Mouse (Mus musculus): ENCODE results near the gene Kat6b.

Kat6b gene

GRCm38 (mm10) chr14:21523234-21523633, 42.0 kb downstream of the Kat6b start:
- DNase-seq (ENCODE audit: low spot score) = no peak

GRCm38 (mm10) chr14:21523851-21524441, 42.7 kb downstream of the Kat6b start:
- DNase-seq (ENCODE audit: low spot score) = peak; percentile 37

GRCm38 (mm10) chr14:21525674-21526073, 44.4 kb downstream of the Kat6b start:
- DNase-seq (ENCODE audit: low spot score) = no peak

- DNase-seq (ENCODE audit: low spot score) = no peak
Measured at GRCm38 (mm10) chr14:21533566-21533965, 52.3 kb downstream of the Kat6b start.

DNA sequence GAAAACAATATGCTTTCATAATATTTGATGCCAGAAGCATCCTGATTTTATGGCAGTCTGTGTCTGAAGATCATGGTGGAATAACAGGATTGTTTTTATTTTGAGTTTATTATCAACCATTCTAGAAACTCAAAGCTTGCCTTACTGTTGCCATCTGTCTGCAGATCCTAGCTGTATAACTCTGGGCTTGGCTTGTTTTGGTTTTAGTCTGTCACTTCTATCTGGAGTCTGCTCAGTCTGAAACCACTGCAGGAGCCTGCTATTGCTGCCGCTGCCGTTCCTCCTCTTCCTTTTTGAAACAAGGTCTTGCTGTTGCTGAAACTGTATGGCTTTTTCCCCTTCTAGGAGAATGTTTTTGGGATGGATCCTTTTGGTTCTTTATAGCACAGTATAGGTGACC, 52.8 kb downstream of the Kat6b start:
- DNase-seq (ENCODE audit: low spot score) = no peak

- no peak for DNase-seq (ENCODE audit: low spot score)
Measured at GRCm38 (mm10) chr14:21534542-21535272, 53.5 kb downstream of the Kat6b start.

DNA sequence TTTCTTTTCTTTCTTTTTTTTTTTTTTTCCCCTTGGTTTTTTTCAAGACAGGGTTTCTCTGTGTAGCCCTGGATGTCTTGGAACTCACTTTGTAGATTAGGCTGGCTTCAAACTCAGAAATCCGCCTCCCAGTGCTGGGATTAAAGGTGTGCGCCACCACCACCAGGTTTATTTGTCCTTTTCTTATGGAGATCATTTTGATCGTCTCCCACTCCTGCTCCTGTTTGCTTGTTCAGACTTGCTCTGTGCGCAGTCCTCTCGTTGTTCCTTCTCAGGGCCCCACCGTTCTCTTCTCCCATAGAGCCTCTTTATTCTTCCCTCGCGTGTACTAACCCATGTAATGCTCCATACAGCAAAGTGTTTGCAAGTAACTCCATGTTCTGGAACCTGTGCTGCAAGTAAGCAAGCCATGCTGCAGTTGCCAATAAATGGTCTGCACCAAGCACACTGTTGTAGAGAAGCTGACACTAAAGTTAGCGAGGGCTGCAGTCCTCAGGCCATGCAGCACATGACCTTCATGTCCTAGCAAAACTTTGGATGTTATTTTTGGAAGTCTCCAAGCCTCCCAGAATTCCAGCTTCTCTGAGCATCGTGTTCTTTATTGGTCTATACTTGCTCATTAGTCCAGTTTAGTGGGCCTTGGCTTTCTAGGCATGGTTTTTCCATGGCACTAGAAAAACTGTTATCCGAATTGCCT, 55.4 kb downstream of the Kat6b start:
- no peak for DNase-seq (ENCODE audit: low spot score)

DNA sequence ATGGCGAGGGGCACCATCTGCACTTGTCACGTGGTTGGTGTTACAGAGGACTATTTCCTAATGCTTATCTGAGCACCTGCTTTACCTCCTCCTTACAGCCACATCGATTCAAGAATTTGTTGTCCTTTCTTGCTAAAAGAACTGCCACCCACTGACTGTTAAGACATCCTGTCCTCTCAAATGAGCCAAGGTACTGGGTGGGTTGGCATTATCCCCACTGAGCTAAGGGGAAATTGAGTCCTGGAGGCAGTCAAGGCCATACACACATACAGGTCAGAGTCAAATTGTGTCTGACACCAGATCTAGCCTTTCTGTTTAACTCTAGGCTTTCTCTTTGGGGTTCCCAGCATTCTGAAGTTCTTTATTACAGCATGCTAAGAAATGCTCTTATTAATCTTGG, 56.6 kb downstream of the Kat6b start:
- no peak for DNase-seq (ENCODE audit: low spot score)

DNA sequence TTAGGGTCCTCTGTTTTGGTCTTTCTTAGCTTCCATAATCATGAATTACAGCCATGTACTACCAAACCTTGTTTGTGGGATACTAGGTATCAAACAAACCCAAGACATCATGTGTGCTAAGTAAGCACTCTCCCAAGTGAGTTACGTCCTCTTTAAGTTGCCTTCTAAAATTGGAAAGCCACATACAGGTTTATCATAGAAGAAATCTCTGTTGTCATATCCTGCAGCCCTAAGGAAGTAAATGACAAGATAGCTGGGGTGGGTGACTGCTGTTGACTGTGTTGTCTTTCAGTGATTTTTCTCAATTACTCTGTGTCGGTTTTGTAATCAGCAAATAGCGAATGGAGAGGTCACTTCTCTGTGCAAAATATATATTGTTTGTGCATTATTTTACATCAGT, 58.5 kb downstream of the Kat6b start:
- no peak for DNase-seq (ENCODE audit: low spot score)

GRCm38 (mm10) chr14:21540361-21540760, 59.1 kb downstream of the Kat6b start:
- no peak for DNase-seq (ENCODE audit: low spot score)

DNA sequence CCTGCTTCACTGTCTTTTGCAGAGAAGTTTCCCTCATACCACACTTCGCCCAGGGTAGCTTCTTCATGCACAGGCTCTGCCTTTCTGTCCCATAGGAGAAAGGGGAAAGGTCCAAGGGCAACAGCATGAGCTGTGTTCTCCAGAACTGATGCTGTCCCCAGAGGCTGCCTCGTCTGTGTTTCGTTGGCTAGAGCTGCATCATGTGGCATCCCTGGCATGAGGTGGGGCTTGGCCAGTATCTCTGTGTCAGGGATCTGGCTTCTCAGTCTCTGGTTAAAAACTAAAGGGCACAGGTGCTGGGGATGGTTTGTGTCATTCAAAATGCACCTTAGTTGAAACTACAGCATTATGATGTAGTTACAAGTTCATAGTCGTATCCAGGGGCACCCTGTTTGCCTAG, 64.3 kb downstream of the Kat6b start:
- DNase-seq (ENCODE audit: low spot score) = no peak

DNA sequence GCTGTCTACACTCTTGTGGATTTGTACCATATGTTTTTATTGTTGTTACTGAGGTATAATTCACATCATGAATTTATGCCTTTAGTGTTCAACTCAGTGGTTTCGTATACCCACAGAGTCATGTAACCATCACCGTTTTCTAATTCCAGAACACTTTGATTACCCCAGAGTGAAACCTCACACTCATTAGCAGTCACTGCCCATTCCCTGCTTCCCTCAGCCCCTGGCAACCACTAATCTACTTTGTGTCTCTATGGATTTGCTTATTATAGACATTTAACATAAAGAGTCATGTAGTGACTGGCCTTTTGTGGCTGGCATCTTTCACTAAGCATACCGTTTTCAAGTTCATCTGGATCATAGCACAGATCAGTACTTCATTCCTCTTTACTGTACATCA, 65.1 kb downstream of the Kat6b start:
- no peak for DNase-seq (ENCODE audit: low spot score)

GRCm38 (mm10) chr14:21547297-21547696, 66.1 kb downstream of the Kat6b start:
- no peak for DNase-seq (ENCODE audit: low spot score)

- DNase-seq (ENCODE audit: low spot score) = no peak
Measured at GRCm38 (mm10) chr14:21547965-21548364, 66.7 kb downstream of the Kat6b start.

DNA sequence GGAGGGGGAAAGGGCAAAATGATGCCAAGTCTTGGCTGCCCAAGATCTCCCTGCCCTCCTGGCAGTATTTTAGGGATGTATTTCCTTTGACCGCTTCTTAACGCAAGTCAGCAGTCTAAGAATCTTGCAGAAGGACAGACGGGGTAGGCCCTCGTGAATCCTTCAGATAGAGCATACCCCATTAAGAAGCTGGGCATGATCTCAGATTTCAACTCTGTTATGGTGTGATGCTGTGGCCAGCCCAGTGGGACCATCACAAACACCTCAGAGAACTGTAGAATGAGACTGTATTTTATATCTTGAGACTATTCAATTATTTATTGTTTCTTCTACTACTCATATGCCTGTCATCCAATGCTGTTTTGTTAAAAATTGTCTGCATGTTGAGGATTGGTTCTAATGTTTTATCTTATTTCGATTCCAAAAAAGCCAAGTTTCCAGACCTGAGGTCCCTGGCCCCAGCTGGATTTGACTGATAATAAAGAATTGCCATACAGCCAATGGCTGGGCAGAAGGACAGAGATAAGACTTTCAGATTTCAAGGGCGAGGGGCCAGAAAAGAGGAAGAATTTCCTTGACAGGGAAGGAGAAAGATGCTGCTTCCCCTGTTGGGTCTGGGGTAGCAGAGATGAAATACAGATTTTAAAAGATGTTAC, 67.8 kb downstream of the Kat6b start:
- DNase-seq (ENCODE audit: low spot score) = no peak

DNA sequence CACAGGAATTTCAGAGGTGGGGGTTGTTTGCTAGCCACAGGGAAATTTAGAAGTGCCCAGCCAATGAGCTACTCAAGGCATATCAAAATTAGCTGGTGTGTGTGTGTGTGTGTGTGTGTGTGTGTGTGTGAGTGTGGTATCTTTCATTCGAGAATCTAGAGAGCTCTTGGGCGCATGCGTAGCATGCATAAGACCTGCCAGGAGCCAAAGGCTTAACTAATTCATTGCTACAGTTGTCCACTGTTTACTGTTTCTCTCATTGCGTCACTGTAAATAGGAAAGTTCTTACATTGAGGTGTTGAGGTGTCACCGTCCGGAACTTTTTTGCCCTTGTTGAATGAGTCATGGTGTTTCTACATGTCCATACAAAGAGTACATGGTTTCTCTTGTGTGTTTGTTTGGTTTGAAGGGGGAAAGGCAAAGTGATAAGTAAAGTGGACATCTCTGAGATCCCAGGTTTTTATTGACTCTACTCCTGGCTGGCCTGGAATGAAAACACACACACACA, 68.4 kb downstream of the Kat6b start:
- no peak for DNase-seq (ENCODE audit: low spot score)

DNA sequence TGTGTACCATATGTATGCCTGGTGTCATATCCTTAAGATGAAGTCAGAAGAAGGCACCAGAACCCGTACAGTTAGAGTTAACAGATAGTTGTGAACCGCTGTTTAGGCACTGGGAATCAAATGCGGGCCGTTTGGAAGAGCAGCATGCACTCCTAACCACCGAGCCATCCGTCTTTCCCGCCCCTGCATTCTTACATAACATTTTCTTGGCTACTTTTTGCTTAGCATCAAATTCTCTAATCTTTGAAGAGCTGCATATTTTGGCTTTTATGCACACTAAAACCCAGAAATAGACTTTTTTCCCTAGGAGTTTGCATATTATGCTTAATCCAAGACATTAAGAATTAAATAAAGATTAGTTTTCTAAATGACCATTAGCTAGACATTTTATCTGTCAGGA, 69.3 kb downstream of the Kat6b start:
- DNase-seq (ENCODE audit: low spot score) = no peak

DNA sequence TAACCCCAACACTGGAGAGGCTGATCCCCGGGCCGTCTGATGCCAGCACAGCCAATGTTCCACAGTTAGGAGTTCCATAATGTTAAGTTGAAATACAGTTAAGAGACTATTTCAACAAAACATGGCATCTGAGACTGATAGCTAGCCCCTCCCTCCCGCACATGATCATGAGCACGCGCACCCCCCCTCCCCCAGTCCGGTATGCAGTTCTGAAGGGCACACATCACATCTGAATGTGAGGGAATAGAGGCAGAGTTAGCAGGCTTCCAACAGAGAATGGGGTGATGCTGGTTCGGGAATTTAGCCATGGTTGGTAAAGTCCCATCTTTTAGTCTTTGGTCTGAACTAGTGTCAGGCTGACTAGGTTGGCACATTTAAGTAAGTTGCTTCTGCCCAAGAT, 70.4 kb downstream of the Kat6b start:
- DNase-seq (ENCODE audit: low spot score) = no peak

DNA sequence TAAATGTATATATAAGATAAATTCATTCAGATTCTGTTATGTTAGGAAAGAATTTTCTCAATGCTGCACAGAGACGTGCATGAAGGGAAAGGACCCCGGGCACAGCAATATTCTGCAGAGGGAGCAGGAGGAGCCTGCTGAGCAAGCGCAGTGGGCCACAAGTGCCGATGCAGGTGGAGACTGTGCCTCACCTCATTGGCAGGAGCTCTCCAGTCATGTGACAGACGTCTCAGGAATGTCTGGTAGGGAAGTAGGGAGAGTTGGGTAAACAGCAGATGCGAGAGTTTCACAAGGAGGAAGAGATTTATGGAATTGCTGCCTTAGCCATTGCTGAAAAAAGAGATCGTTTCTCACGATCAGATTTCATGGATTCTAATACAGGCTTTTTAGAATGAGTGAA, 71.7 kb downstream of the Kat6b start:
- no peak for DNase-seq (ENCODE audit: low spot score)

DNA sequence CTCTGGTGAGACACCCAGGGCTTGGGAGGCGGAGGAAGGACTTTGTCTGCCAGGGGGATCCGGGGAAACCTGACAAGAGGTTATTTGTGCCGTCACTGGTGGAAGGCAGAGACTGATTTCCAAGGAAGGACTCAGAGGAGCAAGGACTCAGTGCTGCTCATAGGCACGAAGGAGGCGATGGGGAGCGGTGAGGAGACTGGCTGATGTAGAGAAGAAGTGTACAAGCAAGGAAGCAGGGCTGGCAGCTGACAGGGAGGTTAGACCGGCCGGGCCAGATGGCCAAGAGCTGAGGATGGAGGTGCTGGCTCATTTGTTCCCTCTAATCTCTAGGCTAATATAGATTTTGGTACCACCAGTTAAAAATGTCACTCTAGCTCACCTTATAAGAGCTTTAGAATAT, 72.8 kb downstream of the Kat6b start:
- no peak for DNase-seq (ENCODE audit: low spot score)

DNA sequence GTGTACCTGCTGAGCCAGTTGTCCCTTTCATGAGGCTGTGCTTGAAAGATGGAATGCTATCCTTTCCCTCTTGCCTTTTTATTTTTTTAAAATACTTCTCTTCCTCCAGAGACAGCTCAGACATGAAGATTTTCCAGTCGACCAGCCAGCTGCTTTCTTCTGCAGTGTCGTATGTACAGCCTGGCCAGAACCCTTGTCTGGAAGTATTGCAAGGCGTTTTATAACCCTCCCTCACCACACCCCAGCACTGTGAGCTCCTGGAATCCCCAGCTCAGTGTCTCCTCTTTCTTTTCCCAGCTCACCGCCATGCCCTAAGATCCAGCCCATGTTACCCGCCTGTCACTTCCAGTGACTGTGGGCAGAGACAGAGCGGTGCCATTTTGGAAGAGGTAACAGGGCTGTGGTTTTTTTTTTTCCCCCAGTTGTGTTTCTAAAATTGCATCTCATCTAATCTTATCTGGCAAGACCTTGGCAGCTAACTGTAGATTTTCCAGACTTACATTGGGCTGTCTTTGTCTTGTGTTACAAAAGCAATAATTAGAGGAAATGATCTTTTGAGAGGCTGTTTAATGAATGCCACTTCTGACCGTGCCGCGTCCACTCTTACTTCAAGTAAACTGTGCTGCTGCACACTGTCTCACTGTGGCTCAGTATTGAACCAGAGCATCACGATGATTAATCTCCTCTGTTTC, 77.4 kb downstream of the Kat6b start:
- DNase-seq (ENCODE audit: low spot score) = no peak

DNA sequence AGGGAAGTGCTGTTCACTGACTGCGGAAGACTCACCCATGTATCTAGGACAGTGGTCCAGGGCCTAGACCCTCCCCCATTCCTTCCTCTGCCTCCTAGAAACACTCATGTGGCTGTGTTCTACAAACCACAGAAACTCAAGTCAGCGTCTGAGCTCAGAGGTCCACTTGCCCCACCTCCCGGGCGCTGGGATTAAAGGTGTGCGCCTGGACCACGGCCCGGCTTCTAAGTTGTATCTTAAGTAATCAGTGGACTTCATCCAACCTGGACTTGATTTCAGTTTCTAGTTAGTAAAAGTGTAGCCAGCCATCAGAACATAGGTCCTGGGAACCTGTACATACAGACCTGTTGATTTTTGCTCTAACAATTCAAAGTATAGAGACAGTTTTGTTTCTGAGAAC, 78.2 kb downstream of the Kat6b start:
- no peak for DNase-seq (ENCODE audit: low spot score)

Data from retina, embryonic 14.5 days (tissue).